Mouse (Mus musculus) liver, postnatal 0 days (tissue): ENCODE measurements at regions not wholly inside any gene's neighbourhood (a gene's known extent, or its start where the extent isn't known, plus 50 kb on each side); places are given as distances from the start of the nearest gene placed in this dataset.

Experiments used
- ATAC-seq: fragments of 200-750 bp; cut with Nextera tagmentation; 2 replicates; pipeline ENCODE4 v1.8.0; 2017; ENCODE audit warnings: mild to moderate bottlenecking, moderate library complexity
- DNase-seq: peaks from one replicate; pipeline ENCODE4 v3.0.0-alpha.2; 2016
- H3K27ac ChIP-seq: fragments of 300-500 bp; sonication (generic); 2 replicates; pipeline ENCODE4 v1.5.1; 2014; ENCODE audit warnings: antibody characterized with exemption, moderate library complexity, mild to moderate bottlenecking, low read depth
- H3K27me3 ChIP-seq: fragments of 300-500 bp; sonication (generic); 2 replicates; pipeline ENCODE4 v1.6.1; 2014; ENCODE audit warnings: low read length, control low read depth, mixed read lengths; ENCODE audit not compliant: insufficient read depth
- H3K36me3 ChIP-seq: fragments of 300-500 bp; sonication (generic); replicated peaks from 2 replicates; pipeline ENCODE4 v1.6.1; 2014; ENCODE audit warnings: mild to moderate bottlenecking, control low read depth, low read length, moderate library complexity, mixed read lengths; ENCODE audit not compliant: insufficient read depth
- H3K4me1 ChIP-seq: fragments of 300-500 bp; sonication (generic); 2 replicates; pipeline ENCODE4 v1.6.1; 2014; ENCODE audit warnings: antibody characterized with exemption, mild to moderate bottlenecking, control low read depth; ENCODE audit not compliant: insufficient read depth
- H3K4me2 ChIP-seq: fragments of 300-500 bp; sonication (generic); 2 replicates; pipeline ENCODE4 v1.6.1; 2014; ENCODE audit warnings: low read depth, mild to moderate bottlenecking, low read length, moderate library complexity, mixed read lengths
- H3K4me3 ChIP-seq: fragments of 300-500 bp; sonication (generic); 2 replicates; pipeline ENCODE4 v1.5.1; 2014; ENCODE audit warnings: low read depth, low read length
- H3K9ac ChIP-seq: fragments of 300-500 bp; sonication (generic); replicated peaks from 2 replicates; pipeline ENCODE4 v1.6.1; 2014; ENCODE audit warnings: mild to moderate bottlenecking, moderate library complexity
- H3K9me3 ChIP-seq: fragments of 300-500 bp; sonication (generic); 2 replicates; pipeline ENCODE4 v1.6.1; 2016; ENCODE audit warnings: mild to moderate bottlenecking, control low read depth, low read length, mixed read lengths
- CTCF ChIP-seq: sonication (generic); IDR thresholded peaks from 2 replicates; pipeline ENCODE4 v1.5.1; 2016; ENCODE audit warnings: antibody characterized with exemption, low read depth
- EP300 ChIP-seq: IDR thresholded peaks from 2 replicates; pipeline ENCODE4 v1.6.1; 2016; ENCODE audit warnings: antibody characterized with exemption, low read depth, mild to moderate bottlenecking
- WGBS: fragments of 180-500 bp; shearing (Covaris S2); extraction: QIAGEN DNeasy Blood & Tissue Kit; methylation state at CpG from one replicate; pipeline ENCODE4 v1.1.7; 2014; ENCODE audit not compliant: insufficient replicate concordance; 5-methylcytosine and 5-hydroxymethylcytosine counted together

GRCm38 (mm10) chr7:136060339-136061073 lies 344.3 kb upstream of the Mki67 start:
- 22% methylated on average over 29 of the region's 29 CpGs for WGBS
- H3K4me2 ChIP-seq, result peak overlapping the region; percentile 65
- TF ChIP-seq CTCF, result no peak; the same call in 1 of the 2 replicates
- no peak for TF ChIP-seq EP300
- no peaks in the 10 kb centered on the region for H3K36me3 ChIP-seq
- ATAC-seq (no peak), DNase-seq (no peak)
- no peak overlapping the region for H3K4me3 ChIP-seq
- H3K9ac ChIP-seq, result no peak overlapping the region
- peaks cover 5% of the 10 kb centered on the region; the same call in 1 of the 2 replicates for H3K4me1 ChIP-seq
- no peaks in the 10 kb centered on the region for H3K9me3 ChIP-seq
- no peak overlapping the region for H3K27ac ChIP-seq
- H3K27me3 ChIP-seq, result 0 out of 2 replicates have a peak, but pooled peaks cover 8% of the 10 kb centered on the region

- peaks cover 5% of the 10 kb centered on the region; the same call in 1 of the 2 replicates for H3K4me1 ChIP-seq
- H3K4me2 ChIP-seq, result no peak overlapping the region
- WGBS, result 61% methylated on average over 5 of the region's 5 CpGs
- no peak for TF ChIP-seq CTCF
- no peak for TF ChIP-seq EP300
- ATAC-seq, result no peak
- no peak overlapping the region for H3K4me3 ChIP-seq
- 0 out of 2 replicates have a peak, but pooled peaks cover 2% of the 10 kb centered on the region for H3K27me3 ChIP-seq
- no peaks in the 10 kb centered on the region for H3K9me3 ChIP-seq
- H3K36me3 ChIP-seq, result no peaks in the 10 kb centered on the region
- no peak overlapping the region for H3K9ac ChIP-seq
- H3K27ac ChIP-seq, result no peak overlapping the region
- no peak for DNase-seq
Measured at GRCm38 (mm10) chr7:136062658-136063057, 346.5 kb upstream of the Mki67 start.

GRCm38 (mm10) chr7:136065038-136065678 lies 349.0 kb upstream of the Mki67 start:
- no peak overlapping the region for H3K27ac ChIP-seq
- peaks cover 5% of the 10 kb centered on the region; the same call in 1 of the 2 replicates for H3K4me1 ChIP-seq
- 53% methylated on average over 12 of the region's 12 CpGs for WGBS
- DNase-seq (no peak), ATAC-seq (no peak)
- no peak overlapping the region for H3K9ac ChIP-seq
- no peak overlapping the region for H3K4me2 ChIP-seq
- H3K27me3 ChIP-seq, result no peaks in the 10 kb centered on the region
- H3K9me3 ChIP-seq, result no peaks in the 10 kb centered on the region
- no peak overlapping the region for H3K4me3 ChIP-seq
- TF ChIP-seq EP300 (no peak), CTCF (no peak)
- H3K36me3 ChIP-seq, result no peaks in the 10 kb centered on the region

- Histone ChIP-seq H3K9me3 (no peaks in the 10 kb centered on the region), H3K27me3 (no peaks in the 10 kb centered on the region), H3K4me3 (no peak overlapping the region), H3K27ac (no peak overlapping the region), H3K36me3 (no peaks in the 10 kb centered on the region), H3K9ac (no peak overlapping the region), H3K4me1 (peaks cover 2% of the 10 kb centered on the region; the same call in 1 of the 2 replicates), H3K4me2 (no peak overlapping the region)
- no peak for DNase-seq
- ATAC-seq, result no peak
- WGBS, result 32% methylated on average over 10 of the region's 10 CpGs
- TF ChIP-seq CTCF, result no peak
- TF ChIP-seq EP300, result no peak
Measured at GRCm38 (mm10) chr7:136065679-136066055, 349.5 kb upstream of the Mki67 start.

- no peak for DNase-seq
- H3K4me3 ChIP-seq, result no peak overlapping the region
- no peaks in the 10 kb centered on the region for H3K4me1 ChIP-seq
- H3K4me2 ChIP-seq, result no peak overlapping the region
- ATAC-seq, result no peak
- 59% methylated on average over 5 of the region's 5 CpGs for WGBS
- no peaks in the 10 kb centered on the region for H3K36me3 ChIP-seq
- TF ChIP-seq EP300 (no peak), CTCF (no peak)
- H3K9me3 ChIP-seq, result no peaks in the 10 kb centered on the region
- no peak overlapping the region for H3K9ac ChIP-seq
- no peaks in the 10 kb centered on the region for H3K27me3 ChIP-seq
- H3K27ac ChIP-seq, result no peak overlapping the region
Measured at GRCm38 (mm10) chr7:136070881-136071280, 354.7 kb upstream of the Mki67 start.

- Histone ChIP-seq H3K4me2 (no peak overlapping the region), H3K27me3 (no peaks in the 10 kb centered on the region), H3K36me3 (no peaks in the 10 kb centered on the region), H3K9me3 (no peaks in the 10 kb centered on the region), H3K4me3 (no peak overlapping the region), H3K4me1 (no peaks in the 10 kb centered on the region), H3K9ac (no peak overlapping the region), H3K27ac (no peak overlapping the region)
- DNase-seq, result no peak
- TF ChIP-seq EP300, result no peak
- no peak for TF ChIP-seq CTCF
- WGBS, result 74% methylated on average over 4 of the region's 4 CpGs
- no peak for ATAC-seq
Measured at GRCm38 (mm10) chr7:136071331-136071730, 355.2 kb upstream of the Mki67 start.
